Mouse (Mus musculus) MN1 (cell line): ENCODE results near the gene Gm3476.
"Not testable (repeated sequence)": the region's sequence is repeated elsewhere in the genome, so short reads cannot be mapped to it uniquely, and the experiment has no call there.

ENCODE experiments used
- DNase-seq: peaks from one replicate; pipeline ENCODE4 v3.0.0-alpha.2; 2016; ENCODE audit warnings: low spot score

The Gm3476 gene

DNA sequence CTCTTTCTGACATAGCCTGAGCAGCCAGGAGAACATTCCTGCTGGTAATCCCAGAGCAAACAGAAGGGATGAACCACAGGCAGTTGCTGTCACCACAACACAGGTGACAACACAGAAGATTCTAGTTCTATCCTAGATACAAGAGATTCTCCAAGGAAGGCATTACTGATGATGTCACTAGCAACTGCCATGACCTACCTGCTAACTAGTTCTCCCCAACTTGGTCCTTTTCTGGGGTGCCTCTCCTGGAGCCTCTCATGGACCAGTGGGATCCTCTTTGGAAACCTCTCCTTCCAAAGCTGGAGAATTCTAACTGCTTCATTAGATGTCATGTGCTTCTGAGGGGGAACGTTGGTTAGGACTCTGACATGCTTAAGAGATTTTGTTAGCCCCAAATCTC, at the start of gene Gm3476:
Gm3476 (minus strand) TSS at position 101 of the 400 bp plus-strand sequence.
- DNase-seq, result not testable (repeated sequence)

DNA sequence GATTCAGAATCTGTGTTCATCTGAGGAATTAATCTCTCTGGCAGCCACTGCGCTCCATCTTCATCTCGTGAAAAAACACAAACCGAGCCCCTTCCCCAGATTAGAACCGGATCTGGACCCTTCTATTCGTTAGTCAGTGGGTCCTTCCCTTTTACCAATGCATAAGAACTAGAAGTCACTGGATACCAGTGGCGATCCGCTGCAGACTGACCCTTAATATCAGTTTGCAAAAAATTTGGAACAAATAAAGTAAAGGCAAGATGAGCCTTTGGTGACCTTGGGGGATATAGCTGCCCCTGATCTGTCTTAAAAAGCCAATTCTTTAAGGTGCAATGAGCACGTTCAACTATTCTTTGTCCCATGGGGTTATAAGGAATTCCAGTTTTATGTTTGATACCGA, 37.9 kb upstream of the Gm3476 start:
- not testable (repeated sequence) for DNase-seq

DNA sequence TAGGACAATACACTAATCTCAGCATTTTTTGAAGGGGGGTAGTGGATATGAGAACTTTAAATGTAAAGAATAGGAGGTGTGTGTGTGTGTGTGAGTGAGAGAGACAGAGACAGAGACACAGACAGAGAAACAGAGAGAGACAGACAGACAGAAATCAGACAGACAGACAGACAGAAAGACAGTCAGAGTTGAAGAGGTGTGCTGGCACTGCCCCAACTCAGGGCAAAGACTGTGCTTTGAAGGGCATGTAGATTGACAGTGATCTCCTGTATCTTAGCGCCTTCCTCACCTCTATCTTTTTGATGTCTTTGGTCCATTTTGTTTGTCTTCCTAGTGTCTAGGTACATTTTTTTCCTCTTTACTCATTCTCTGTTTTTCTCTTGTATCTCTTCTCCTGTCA, 35.5 kb upstream of the Gm3476 start:
- not testable (repeated sequence) for DNase-seq

- DNase-seq, result peak; percentile 69
These were observed 17.2 kb downstream of the Gm3476 start, which contains the start of gene Gm3468 for GRCm38 (mm10) chr14:6108272-6108925. TSS of gene Gm3468 (minus strand) at chr14:6108665.

- DNase-seq, result peak; percentile 7
These were observed 18.1 kb downstream of the Gm3476 start for GRCm38 (mm10) chr14:6107500-6107899.

- DNase-seq, result not testable (repeated sequence)
These were observed 31.8 kb downstream of the Gm3476 start, which contains the start of gene Gm8206 for GRCm38 (mm10) chr14:6093842-6094241. TSS of gene Gm8206 (minus strand) at chr14:6093942.

DNA sequence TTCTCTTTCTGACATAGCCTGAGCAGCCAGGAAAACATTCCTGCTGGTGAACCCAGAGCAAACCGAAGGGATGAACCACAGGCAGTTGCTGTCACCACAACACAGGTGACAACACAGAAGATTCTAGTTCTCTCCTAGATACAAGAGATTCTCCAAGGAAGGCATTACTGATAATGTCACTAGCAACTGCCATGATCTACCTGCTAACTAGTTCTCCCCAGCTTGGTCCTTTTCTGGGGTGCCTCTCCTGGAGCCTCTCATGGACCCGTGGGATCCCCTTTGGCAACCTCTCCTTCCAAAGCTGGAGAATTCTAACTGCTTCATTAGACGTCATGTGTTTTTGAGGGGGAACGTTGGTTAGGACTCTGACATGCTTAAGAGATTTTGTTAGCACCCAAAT, 67.4 kb downstream of the Gm3476 start, which contains the start of gene Gm6337:
Gm6337 (minus strand) TSS at position 101 of the 400 bp plus-strand sequence.
- not testable (repeated sequence) for DNase-seq
